Mouse (Mus musculus) megakaryocyte progenitor cell, adult 5-6 weeks (primary cell): ENCODE measurements around the gene Adck1. TPM values are rescaled to one million over a fixed set of nuclear protein-coding genes. Genes with fewer than 3 reads are reported as not detected.
"Not testable (repeated sequence)": the region's sequence is repeated elsewhere in the genome, so short reads cannot be mapped to it uniquely, and the experiment has no call there.

Experiments
- ATAC-seq: replicated peaks from 2 replicates; pipeline ENCODE4 v1.8.0; 2016; ENCODE audit warnings: mild to moderate bottlenecking, moderate TSS enrichment, inconsistent platforms; ENCODE audit not compliant: poor library complexity
- total RNA-seq, 2 experiments: library from RNA; stranded (forward) in 1 of 2; stranded (reverse) in 1 of 2; fragments of 157-497, 149-512 nt in 1 of 2; fragments of 200-1000 nt in 1 of 2; gene quantifications; 2 replicates each; pipeline versions ENCODE4 v1.2.3 to v1.2.4; 2015 to 2017

Adck1 gene
- total RNA-seq (2015) (10.2 and 11.8 TPM in 2 replicates), total RNA-seq (2017) (21.7 and 25.7 TPM in 2 replicates)

DNA sequence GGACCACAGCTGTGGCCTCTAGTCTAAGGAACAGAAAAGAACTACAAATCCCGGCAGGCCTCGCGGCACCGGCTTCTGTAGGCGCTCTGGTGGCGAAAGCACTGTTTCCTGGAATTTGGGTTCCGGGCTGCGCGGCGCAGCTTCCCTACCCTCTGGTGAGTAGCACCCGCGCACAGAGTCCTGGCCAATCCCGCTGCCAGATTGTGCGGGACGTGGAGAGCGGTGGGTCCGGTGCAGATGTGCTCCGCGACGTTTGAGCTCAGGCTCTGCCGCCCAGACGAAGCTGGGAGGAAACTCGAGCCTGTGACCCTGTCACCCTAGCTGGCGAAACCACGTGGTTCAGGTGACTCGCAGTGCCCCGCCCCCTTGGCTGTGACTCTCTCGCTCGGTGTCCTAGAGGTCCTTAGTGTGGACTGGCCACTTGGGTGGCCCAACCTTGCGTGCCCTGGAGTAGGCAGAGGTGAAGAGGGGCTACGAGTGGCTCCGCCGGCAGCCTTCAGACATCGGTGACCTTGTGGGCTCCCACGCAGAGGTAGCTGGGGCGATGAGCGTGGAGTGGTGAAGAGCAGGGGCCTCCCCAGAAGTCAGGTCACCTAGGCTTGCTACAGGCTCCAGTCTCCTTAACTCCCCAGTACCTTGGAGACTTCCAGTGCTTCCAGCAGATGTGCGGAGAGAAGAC is at the start of gene Adck1:
Gene Adck1 (plus strand): TSS at position 114 of the 679 bp plus-strand sequence.
- peak; percentile 94 for ATAC-seq

DNA sequence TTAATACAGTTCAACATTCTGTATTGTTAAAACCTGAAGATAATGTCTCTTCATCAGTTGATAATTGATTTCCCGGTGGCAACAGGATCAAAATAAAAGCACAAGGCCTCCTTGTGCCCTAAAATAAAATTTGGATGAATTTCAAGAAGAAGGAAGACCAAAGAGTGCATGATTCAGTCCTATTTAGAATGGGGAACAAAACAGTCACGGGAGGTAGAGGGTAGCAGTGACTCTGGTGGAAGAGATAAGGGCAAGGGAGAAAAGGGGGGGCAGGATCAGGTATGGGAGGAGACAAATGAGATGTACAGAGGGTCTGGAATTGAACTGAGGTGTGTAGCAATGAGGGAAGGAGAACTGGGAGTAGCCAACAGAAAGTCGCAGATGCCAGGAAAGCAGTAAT is 45.8 kb upstream of the Adck1 start:
- ATAC-seq, result no peak

- ATAC-seq, result not testable (repeated sequence)
Observed at GRCm38 (mm10) chr12:88323926-88324325, 36.4 kb upstream of the Adck1 start, which contains the start of gene Gm5039. Gene Gm5039, minus strand, starts transcription at chr12:88324026.

DNA sequence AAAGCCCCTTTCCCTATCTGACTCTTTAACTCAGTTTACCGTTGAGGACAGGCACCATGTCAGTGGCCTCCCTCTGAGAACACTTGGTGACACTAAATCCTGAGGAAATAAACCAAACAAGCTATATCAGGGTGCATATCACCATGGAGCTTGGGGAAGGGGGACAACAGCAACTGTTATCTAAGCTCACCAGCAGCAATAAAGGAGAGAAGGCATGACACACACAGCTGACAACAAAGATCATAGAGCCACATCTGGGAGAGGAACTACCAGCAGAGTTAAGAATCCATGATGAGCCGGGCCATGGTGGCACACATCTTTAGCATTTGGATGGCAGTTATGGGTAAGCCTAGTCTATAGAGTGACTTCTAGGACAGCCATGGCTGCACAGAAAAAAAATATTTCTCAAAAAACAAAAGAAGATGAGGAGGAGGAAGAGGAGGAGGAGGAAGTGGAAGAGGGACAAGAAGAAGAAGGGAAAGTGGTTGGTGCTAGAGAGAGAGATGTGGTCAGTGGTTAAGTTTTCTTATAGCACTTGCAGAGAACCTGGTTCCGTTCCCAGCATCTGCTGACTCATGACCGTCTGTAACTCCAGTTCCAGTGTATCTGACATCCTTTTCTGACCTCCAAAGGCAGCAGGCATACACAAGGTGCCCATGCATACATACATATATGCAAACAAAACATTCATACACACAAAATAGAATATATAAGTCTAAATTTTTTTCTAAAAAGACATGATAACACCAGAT is 23.5 kb upstream of the Adck1 start:
- peak; percentile 65 for ATAC-seq

DNA sequence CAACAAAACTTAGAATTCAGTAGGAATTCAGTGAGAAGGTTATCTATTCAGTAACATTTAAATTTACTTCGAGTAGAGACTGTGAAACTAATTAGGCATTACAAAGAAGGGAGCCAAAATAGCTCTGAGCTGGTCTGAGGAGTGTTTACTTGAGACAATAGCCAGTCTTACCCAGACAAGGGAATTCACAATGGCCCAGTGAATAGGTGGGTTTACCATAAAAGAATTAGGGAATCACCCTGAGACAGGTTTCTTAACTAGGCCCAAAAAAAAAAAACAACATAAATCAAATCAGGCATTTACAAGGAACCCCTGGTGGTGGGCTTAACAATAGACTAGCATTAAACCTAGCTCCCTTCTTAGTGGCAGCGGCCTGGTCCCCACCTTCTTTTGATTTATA is 19.1 kb upstream of the Adck1 start:
- ATAC-seq, result not testable (repeated sequence)

GRCm38 (mm10) chr12:88354182-88354702 is 6.1 kb upstream of the Adck1 start:
- no peak for ATAC-seq

- ATAC-seq, result peak; percentile 51
Observed at GRCm38 (mm10) chr12:88361120-88361445, 729 bp downstream of the Adck1 start.

GRCm38 (mm10) chr12:88367673-88368072 is 7.3 kb downstream of the Adck1 start:
- ATAC-seq, result peak; percentile 47

- peak; percentile 43 for ATAC-seq
Observed at GRCm38 (mm10) chr12:88368618-88369017, 8.3 kb downstream of the Adck1 start.

DNA sequence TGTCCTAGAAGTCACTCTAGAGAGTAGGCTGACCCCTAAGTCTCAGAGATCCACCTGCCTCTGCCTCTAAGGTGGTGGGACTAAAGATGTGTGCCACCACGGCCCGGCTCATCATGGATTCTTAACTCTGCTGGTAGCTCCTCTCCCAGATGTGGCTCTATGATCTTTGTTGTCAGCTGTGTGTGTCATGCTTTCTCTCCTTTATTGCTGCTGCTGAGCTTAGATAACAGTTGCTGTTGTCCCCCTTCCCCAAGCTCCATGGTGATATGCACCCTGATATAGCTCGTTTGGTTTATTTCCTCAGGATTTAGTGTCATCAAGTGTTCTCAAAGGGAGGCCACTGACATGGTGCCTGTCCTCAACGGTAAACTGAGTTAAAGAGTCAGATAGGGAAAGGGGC is 9.3 kb downstream of the Adck1 start:
- ATAC-seq, result peak; percentile 53

- not testable (repeated sequence) for ATAC-seq
Observed at GRCm38 (mm10) chr12:88370321-88370720, 10.0 kb downstream of the Adck1 start.

GRCm38 (mm10) chr12:88372018-88372417 is 11.7 kb downstream of the Adck1 start:
- ATAC-seq, result no peak

GRCm38 (mm10) chr12:88376820-88377219 is 16.5 kb downstream of the Adck1 start:
- ATAC-seq, result peak; percentile 52; the same call in 1 of the 2 replicates

DNA sequence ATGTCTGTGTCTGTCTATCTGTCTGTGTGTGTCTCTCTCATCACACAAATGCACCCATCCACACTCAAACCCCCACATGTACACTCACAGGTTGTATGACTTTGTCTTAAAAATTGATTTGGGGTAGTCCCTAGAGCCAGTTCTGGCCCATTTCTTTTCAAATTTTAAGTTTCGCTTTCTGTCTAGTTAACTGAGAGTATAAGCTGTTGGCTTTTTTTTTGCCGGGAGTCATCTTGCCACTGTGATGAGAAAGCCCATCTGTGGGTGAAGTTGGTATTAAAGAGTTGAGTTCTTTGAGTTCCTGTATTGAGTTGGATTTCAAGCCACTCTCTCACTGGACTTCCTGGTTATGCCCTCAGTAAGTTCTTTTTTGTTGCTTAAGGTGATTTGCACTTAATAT is 17.9 kb downstream of the Adck1 start:
- ATAC-seq, result no peak

- ATAC-seq, result no peak
Observed at GRCm38 (mm10) chr12:88388832-88389231, 28.5 kb downstream of the Adck1 start.

DNA sequence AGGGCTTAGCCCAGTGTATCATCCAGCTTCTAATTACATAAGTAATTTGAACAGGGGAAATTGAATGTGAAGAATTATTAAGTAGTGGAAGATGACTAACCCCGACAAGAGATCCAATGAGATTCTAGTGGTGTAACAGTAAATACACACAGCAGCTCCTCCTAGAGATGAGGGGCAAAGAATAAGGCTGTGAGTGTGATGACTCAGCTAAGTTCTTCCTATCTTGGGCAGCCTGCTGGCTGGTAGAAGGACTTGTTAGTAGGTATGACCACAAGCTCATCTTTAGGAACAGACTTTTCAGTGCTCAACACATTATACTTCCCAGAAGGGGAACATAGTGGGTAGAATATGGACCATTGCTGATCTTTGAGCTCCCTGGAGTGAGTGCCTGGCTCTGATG is 38.3 kb downstream of the Adck1 start:
- ATAC-seq, result peak; percentile 53

GRCm38 (mm10) chr12:88403541-88403940 is 43.2 kb downstream of the Adck1 start:
- ATAC-seq, result no peak

GRCm38 (mm10) chr12:88405113-88405512 is 44.8 kb downstream of the Adck1 start:
- peak; percentile 75 for ATAC-seq

DNA sequence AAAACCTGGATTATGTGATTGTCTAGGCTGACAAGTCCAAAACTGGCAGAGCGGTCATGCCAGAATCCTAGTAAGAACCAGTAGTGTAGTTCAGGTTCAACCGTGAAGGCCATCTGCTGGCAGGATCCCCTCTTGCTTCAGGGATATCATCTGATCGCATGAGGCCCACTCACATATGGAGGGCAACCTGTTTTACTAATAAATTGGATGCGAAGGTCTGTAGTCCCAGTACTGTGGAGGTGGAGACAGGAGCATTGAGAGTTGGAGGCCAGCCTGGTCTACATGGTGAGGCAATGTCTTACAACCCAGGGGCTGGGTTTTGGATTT is 47.6 kb downstream of the Adck1 start:
- no peak; the same call in 1 of the 2 replicates for ATAC-seq

DNA sequence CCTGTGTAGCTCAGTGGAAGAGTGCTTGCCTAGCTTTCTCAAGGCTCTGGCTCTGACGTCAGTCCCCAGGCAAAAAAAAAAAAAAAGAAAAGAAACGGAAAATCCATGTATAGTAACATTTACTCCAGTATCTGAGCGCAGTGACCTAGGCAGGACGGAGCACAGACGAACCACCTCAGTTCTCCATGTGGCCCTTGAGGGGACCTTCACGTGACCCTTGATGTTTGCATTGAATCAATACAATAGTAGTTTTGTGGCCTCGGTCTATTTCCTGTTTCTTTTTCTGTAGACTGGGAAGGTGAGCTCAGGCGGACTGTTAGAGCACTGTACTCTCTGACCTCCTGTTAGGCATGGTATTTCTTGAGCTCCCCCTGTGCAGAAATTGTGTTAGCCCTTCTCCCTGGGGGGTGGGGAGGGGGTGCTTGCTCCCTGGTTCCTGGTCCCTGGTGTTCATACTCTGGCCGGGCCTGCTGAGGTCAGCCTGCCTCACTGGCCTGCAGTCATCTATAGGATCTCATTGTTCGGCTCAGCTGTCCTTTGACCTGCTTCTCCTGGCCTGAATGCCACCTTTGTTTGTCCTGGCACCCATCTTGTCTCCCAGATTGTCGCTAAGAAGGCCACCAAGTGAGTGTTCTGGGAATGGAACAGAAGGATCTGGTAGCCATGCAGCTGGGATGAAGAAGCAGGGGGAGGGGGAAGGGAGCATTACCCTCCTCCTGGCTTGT is 48.1 kb downstream of the Adck1 start:
- ATAC-seq, result peak; percentile 62; the same call in 1 of the 2 replicates

- no peak for ATAC-seq
Observed at GRCm38 (mm10) chr12:88413239-88413638, 52.9 kb downstream of the Adck1 start.
